Mouse (Mus musculus) midbrain, embryonic 16.5 days (tissue): ENCODE results near the gene Tagln3. TPM values are rescaled to one million over a fixed set of nuclear protein-coding genes. Genes with fewer than 3 reads are reported as not detected.

ENCODE experiments used
- ATAC-seq: fragments of 200-750 bp; cut with Nextera tagmentation; 2 replicates; pipeline ENCODE4 v1.8.0; 2017; ENCODE audit warnings: moderate TSS enrichment
- H3K27ac ChIP-seq: fragments of 300-500 bp; sonication (generic); 2 replicates; pipeline ENCODE4 v1.5.1; 2014; ENCODE audit warnings: mild to moderate bottlenecking, low read length, mixed read lengths
- H3K27me3 ChIP-seq: fragments of 300-500 bp; sonication (generic); 2 replicates; pipeline ENCODE4 v1.6.1; 2014; ENCODE audit warnings: low read depth, low read length, mixed read lengths; ENCODE audit not compliant: control insufficient read depth, insufficient read depth
- H3K36me3 ChIP-seq: fragments of 300-500 bp; sonication (generic); 2 replicates; pipeline ENCODE4 v1.6.1; 2014; ENCODE audit warnings: mild to moderate bottlenecking, low read length, moderate library complexity, mixed read lengths; ENCODE audit not compliant: control insufficient read depth, insufficient read depth
- H3K4me1 ChIP-seq: fragments of 300-500 bp; sonication (generic); 2 replicates; pipeline ENCODE4 v1.6.1; 2014; ENCODE audit warnings: mild to moderate bottlenecking, low read length, mixed read lengths; ENCODE audit not compliant: control insufficient read depth, insufficient read depth
- H3K4me2 ChIP-seq: fragments of 300-500 bp; sonication (generic); 2 replicates; pipeline ENCODE4 v1.6.1; 2014; ENCODE audit warnings: mild to moderate bottlenecking, low read length, mixed read lengths
- H3K4me3 ChIP-seq: fragments of 300-500 bp; sonication (generic); 2 replicates; pipeline ENCODE4 v1.5.1; 2014; ENCODE audit warnings: low read depth, mild to moderate bottlenecking, low read length, moderate library complexity, mixed read lengths
- H3K9ac ChIP-seq: fragments of 300-500 bp; sonication (generic); 2 replicates; pipeline ENCODE4 v1.6.1; 2014; ENCODE audit warnings: low read depth, low read length, mixed read lengths
- H3K9me3 ChIP-seq: fragments of 300-500 bp; sonication (generic); replicated peaks from 2 replicates; pipeline ENCODE4 v1.6.1; 2014; ENCODE audit warnings: mild to moderate bottlenecking, low read length, mixed read lengths; ENCODE audit not compliant: control insufficient read depth, poor library complexity, severe bottlenecking
- WGBS: fragments of 180-500 bp; shearing (Covaris S2); extraction: QIAGEN DNeasy Blood & Tissue Kit; methylation state at CpG from one replicate; pipeline ENCODE4 v1.1.7; 2014; 5-methylcytosine and 5-hydroxymethylcytosine counted together
- polyA plus RNA-seq: library from polyadenylated mRNA; unstranded; fragments of >200 nt; fragmentation: Nextera tagmentation; extraction: Ambion mirVana; gene quantifications from 2 replicates; pipeline ENCODE4 v1.2.1, GENCODE M21; 2015

Tagln3 gene
- 337 and 369 TPM in 2 replicates for polyA plus RNA-seq

GRCm38 (mm10) chr16:45724061-45724741, at the start of gene Tagln3:
TSS of gene Tagln3 (minus strand) at chr16:45724608.
- under 1% methylated on average over 30 of the region's 30 CpGs for WGBS

GRCm38 (mm10) chr16:45770914-45771313, 46.5 kb upstream of the Tagln3 start:
- Histone ChIP-seq H3K36me3 (no peaks in the 10 kb centered on the region), H3K27me3 (no peaks in the 10 kb centered on the region), H3K27ac (no peak overlapping the region), H3K9ac (no peak overlapping the region), H3K9me3 (no peaks in the 10 kb centered on the region), H3K4me2 (no peak overlapping the region), H3K4me3 (no peak overlapping the region), H3K4me1 (no peaks in the 10 kb centered on the region; the same call in 1 of the 2 replicates)
- WGBS = 95% methylated on average over 6 of the region's 6 CpGs
- ATAC-seq = no peak

More at GRCm38 (mm10) chr16:45724061-45724741, at the start of gene Tagln3:
- peak within 1 kb of the TSS; percentile 88 for H3K4me2 ChIP-seq
- peak; percentile 89 for ATAC-seq
- peak within 1 kb of the TSS; percentile 97 for H3K27ac ChIP-seq
- H3K27me3 ChIP-seq = no peaks in the 10 kb centered on the region
- H3K4me3 ChIP-seq = peak within 1 kb of the TSS; percentile 71
- H3K36me3 ChIP-seq = peaks cover 5% of the 10 kb centered on the region; the same call in 1 of the 2 replicates
- peak within 1 kb of the TSS; percentile 94 for H3K9ac ChIP-seq
- peaks cover 33% of the 10 kb centered on the region for H3K4me1 ChIP-seq
- no peaks in the 10 kb centered on the region for H3K9me3 ChIP-seq

GRCm38 (mm10) chr16:45767853-45768640, 43.6 kb upstream of the Tagln3 start:
- H3K4me2 ChIP-seq = no peak overlapping the region
- WGBS = 58% methylated on average over 10 of the region's 10 CpGs
- H3K27me3 ChIP-seq = no peaks in the 10 kb centered on the region
- H3K4me1 ChIP-seq = no peaks in the 10 kb centered on the region; the same call in 1 of the 2 replicates
- peak; percentile 82 for ATAC-seq
- H3K4me3 ChIP-seq = no peak overlapping the region
- H3K36me3 ChIP-seq = no peaks in the 10 kb centered on the region
- no peak overlapping the region for H3K27ac ChIP-seq
- no peaks in the 10 kb centered on the region for H3K9me3 ChIP-seq
- H3K9ac ChIP-seq = no peak overlapping the region

GRCm38 (mm10) chr16:45767434-45767833, 43.0 kb upstream of the Tagln3 start:
- no peaks in the 10 kb centered on the region; the same call in 1 of the 2 replicates for H3K4me1 ChIP-seq
- no peak overlapping the region for H3K27ac ChIP-seq
- WGBS = 37% methylated on average over 4 of the region's 4 CpGs
- no peak overlapping the region for H3K9ac ChIP-seq
- peak; percentile 45 for ATAC-seq
- H3K27me3 ChIP-seq = no peaks in the 10 kb centered on the region
- no peak overlapping the region for H3K4me3 ChIP-seq
- no peaks in the 10 kb centered on the region for H3K9me3 ChIP-seq
- H3K36me3 ChIP-seq = no peaks in the 10 kb centered on the region
- no peak overlapping the region for H3K4me2 ChIP-seq

- ATAC-seq = no peak
- H3K4me3 ChIP-seq = no peak overlapping the region
- no peaks in the 10 kb centered on the region for H3K36me3 ChIP-seq
- WGBS = 91% methylated on average over 7 of the region's 7 CpGs
- H3K27me3 ChIP-seq = no peaks in the 10 kb centered on the region
- no peak overlapping the region for H3K9ac ChIP-seq
- no peak overlapping the region for H3K4me2 ChIP-seq
- no peak overlapping the region for H3K27ac ChIP-seq
- no peaks in the 10 kb centered on the region for H3K9me3 ChIP-seq
- H3K4me1 ChIP-seq = no peaks in the 10 kb centered on the region; the same call in 1 of the 2 replicates
Measured at GRCm38 (mm10) chr16:45765801-45766494, 41.5 kb upstream of the Tagln3 start.

- Histone ChIP-seq H3K4me1 (no peaks in the 10 kb centered on the region; the same call in 1 of the 2 replicates), H3K27me3 (no peaks in the 10 kb centered on the region), H3K4me2 (no peak overlapping the region), H3K4me3 (no peak overlapping the region), H3K36me3 (no peaks in the 10 kb centered on the region), H3K9me3 (no peaks in the 10 kb centered on the region), H3K9ac (no peak overlapping the region), H3K27ac (no peak overlapping the region)
- 93% methylated on average over 3 of the region's 3 CpGs for WGBS
- ATAC-seq = no peak
Measured at GRCm38 (mm10) chr16:45765102-45765501, 40.7 kb upstream of the Tagln3 start.

- H3K4me2 ChIP-seq = no peak overlapping the region
- no peak overlapping the region for H3K9ac ChIP-seq
- no peaks in the 10 kb centered on the region for H3K27me3 ChIP-seq
- H3K27ac ChIP-seq = no peak overlapping the region
- 82% methylated on average over 13 of the region's 13 CpGs for WGBS
- H3K36me3 ChIP-seq = no peaks in the 10 kb centered on the region
- H3K4me1 ChIP-seq = no peaks in the 10 kb centered on the region; the same call in 1 of the 2 replicates
- H3K9me3 ChIP-seq = no peaks in the 10 kb centered on the region
- no peak for ATAC-seq
- H3K4me3 ChIP-seq = no peak overlapping the region
Measured at GRCm38 (mm10) chr16:45762859-45763505, 38.6 kb upstream of the Tagln3 start.

GRCm38 (mm10) chr16:45761425-45761824, 37.0 kb upstream of the Tagln3 start:
- Histone ChIP-seq H3K36me3 (no peaks in the 10 kb centered on the region), H3K27ac (no peak overlapping the region), H3K4me3 (no peak overlapping the region), H3K4me1 (no peaks in the 10 kb centered on the region), H3K27me3 (no peaks in the 10 kb centered on the region), H3K4me2 (no peak overlapping the region), H3K9ac (no peak overlapping the region), H3K9me3 (no peaks in the 10 kb centered on the region)
- no peak for ATAC-seq
- 82% methylated on average over 1 of the region's 1 CpGs for WGBS
